Mouse (Mus musculus) activated CD4-positive, CD25-positive, alpha-beta regulatory T cell, adult 4 months (primary cell): ENCODE measurements at regions not wholly inside any gene's neighbourhood (a gene's known extent, or its start where the extent isn't known, plus 50 kb on each side); places are given as distances from the start of the nearest gene placed in this dataset.
A peak's percentile ranks its signal among the peaks of the same experiment; 100 is the strongest.

ENCODE experiments used
- ATAC-seq: one replicate; pipeline ENCODE4 v1.8.0; 2017

- ATAC-seq, result no peak
These were observed 1376.8 kb downstream of the Sis start for GRCm38 (mm10) chr3:71590840-71591239.

DNA sequence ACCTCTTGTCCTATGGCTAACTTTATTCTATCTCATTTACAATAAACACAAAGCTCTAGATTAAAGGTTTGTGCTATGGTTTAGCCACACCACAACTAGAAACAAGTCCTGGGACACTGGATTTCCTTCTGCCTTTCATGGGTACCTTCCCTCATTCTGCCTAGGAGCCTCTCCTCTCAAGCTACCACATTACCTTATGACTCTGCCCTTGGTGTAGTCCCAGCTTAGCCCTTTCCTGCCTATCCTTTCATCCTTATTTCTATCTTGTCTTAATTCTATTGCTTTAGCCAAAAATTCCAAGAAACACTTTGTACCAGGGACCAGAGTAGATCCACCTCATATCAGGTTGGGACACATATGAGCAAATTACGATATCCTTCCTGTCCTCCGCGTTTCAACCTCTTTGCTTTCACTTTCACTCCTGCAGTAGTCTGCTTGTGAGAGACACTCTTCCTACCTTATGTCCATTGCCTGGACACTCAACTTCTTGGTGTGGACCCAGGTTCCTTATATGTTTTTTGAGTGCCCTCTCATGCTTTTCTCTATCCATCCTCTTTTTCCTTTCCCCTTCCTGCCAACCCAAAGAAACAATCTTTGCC, 1403.7 kb downstream of the Sis start:
- peak; percentile 86 for ATAC-seq

DNA sequence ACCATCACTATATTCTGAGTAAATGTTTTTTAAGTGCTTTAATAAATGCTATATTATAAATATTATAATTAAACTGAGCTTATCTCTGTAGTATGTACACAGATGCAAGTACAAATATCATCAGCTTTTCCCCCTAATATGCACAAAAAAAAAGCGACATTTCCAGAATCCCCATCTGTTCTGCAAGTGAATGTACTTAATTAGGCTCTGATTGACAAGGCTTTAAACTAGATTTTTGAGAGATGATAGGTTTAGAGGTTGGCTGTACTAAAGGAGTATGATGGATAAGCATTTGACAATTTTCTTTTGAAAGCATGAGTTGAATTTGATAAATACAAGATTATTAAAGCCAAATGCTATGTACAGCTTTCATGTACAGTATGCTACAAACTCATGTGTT, 1404.8 kb downstream of the Sis start:
- ATAC-seq, result no peak

DNA sequence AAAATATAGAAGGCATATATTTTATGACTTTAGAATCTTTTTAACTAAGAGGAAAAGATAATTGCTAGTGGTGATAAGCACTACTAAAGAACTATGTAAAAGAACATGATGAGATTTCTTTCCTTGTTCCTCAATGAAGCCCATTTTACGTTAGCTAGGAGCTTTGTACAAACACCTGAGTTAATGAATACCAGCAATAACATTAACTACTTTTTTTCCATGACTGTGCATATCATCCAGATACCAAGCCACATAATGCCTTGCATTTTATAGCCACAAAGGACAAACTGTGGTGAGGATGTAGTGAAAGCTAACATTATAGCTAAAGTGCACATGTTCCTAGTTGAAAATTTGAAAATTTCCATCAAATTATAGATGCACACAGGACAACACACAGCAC, 1421.8 kb downstream of the Sis start:
- ATAC-seq, result no peak

GRCm38 (mm10) chr3:71512860-71513259, 1454.8 kb downstream of the Sis start:
- ATAC-seq, result no peak
